Mouse (Mus musculus) spleen, adult 18-20 months (tissue): ENCODE results near the gene Slc29a1.

Experiments
- DNase-seq, 2 experiments: peaks; one replicate each; pipeline ENCODE4 v3.0.0; 2022; ENCODE audit warnings: mixed read lengths in 2 of 2

The Slc29a1 gene

GRCm38 (mm10) chr17:45588370-45588769 lies 11.0 kb downstream of the Slc29a1 start:
- no peak for DNase-seq

GRCm38 (mm10) chr17:45586449-45586837 lies 13.0 kb downstream of the Slc29a1 start:
- DNase-seq = no peak

GRCm38 (mm10) chr17:45585725-45586448 lies 13.5 kb downstream of the Slc29a1 start:
- no peak for DNase-seq

- DNase-seq = peak; percentile 46 to 69
Observed at GRCm38 (mm10) chr17:45584939-45585678, 14.3 kb downstream of the Slc29a1 start.

GRCm38 (mm10) chr17:45584096-45584896 lies 15.1 kb downstream of the Slc29a1 start:
- DNase-seq = no peak

GRCm38 (mm10) chr17:45582715-45583355 lies 16.6 kb downstream of the Slc29a1 start:
- DNase-seq = peak in 1 of 2 experiments; percentile 32

- no peak for DNase-seq
Observed at GRCm38 (mm10) chr17:45582188-45582587, 17.2 kb downstream of the Slc29a1 start.

GRCm38 (mm10) chr17:45581567-45581983 lies 17.8 kb downstream of the Slc29a1 start:
- DNase-seq = peak in 1 of 2 experiments; percentile 55

- no peak for DNase-seq
Observed at GRCm38 (mm10) chr17:45580958-45581477, 18.4 kb downstream of the Slc29a1 start.

- no peak for DNase-seq
Observed at GRCm38 (mm10) chr17:45579554-45579953, 19.9 kb downstream of the Slc29a1 start.

- DNase-seq = no peak
Observed at GRCm38 (mm10) chr17:45578843-45579242, 20.6 kb downstream of the Slc29a1 start.

GRCm38 (mm10) chr17:45578242-45578641 lies 21.2 kb downstream of the Slc29a1 start:
- DNase-seq = no peak

GRCm38 (mm10) chr17:45575123-45575897 lies 24.1 kb downstream of the Slc29a1 start:
- no peak for DNase-seq

- DNase-seq = peak; percentile 69 to 76
Observed at GRCm38 (mm10) chr17:45574129-45574761, 25.2 kb downstream of the Slc29a1 start.

- peak; percentile 94 to 97 for DNase-seq
Observed at GRCm38 (mm10) chr17:45573780-45574123, 25.7 kb downstream of the Slc29a1 start.

- peak; percentile 98 to 100 for DNase-seq
Observed at GRCm38 (mm10) chr17:45573087-45573779, 26.2 kb downstream of the Slc29a1 start, which contains the start of gene Hsp90ab1. Hsp90ab1 (minus strand) TSS chr17:45573271.

- peak; percentile 62 to 64 for DNase-seq
Observed at GRCm38 (mm10) chr17:45572103-45573086, 27.0 kb downstream of the Slc29a1 start.

- no peak for DNase-seq
Observed at GRCm38 (mm10) chr17:45569999-45570398, 29.4 kb downstream of the Slc29a1 start.

GRCm38 (mm10) chr17:45568990-45569389 lies 30.4 kb downstream of the Slc29a1 start:
- no peak for DNase-seq
